Mouse (Mus musculus): ENCODE data around the gene Tdg.

DNA sequence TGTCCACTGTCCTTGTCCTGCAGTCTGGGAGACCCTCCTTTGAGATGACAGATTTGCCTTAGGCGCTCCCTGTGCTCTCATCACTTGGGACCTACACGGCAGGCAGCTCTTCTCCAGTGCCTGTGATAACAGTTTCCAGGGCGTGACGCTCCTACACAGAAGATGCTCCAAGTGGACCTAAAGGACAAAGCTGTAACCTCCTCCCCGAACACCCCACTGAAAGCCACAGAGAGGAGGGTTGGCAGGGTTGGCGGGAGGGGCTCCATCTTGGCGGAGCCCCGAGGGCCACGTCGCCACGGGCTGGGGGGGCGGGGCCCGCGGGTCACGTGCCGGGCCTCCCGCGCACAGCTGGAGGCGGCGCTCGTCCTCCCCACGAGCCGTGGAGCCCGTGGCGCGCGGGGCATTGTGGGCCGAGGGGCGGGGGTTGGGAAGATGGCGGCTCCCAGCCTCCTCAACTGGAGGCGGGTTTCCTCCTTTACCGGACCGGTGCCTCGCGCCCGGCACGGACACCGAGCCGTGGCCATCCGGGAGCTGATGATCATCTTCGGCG, 69.2 kb downstream of the Tdg start:
- no peak for TF ChIP-seq CTCF (IDR thresholded peaks at IDR 0.05; ENCODE audit: low read depth)
- TF ChIP-seq EP300 (IDR thresholded peaks at IDR 0.05; ENCODE audit: low read depth): no peak
